Mouse (Mus musculus): ENCODE measurements at regions not wholly inside any gene's neighbourhood (a gene's known extent, or its start where the extent isn't known, plus 50 kb on each side); places are given as distances from the start of the nearest gene placed in this dataset.
A peak's percentile ranks its signal among the peaks of the same experiment; 100 is the strongest.

DNA sequence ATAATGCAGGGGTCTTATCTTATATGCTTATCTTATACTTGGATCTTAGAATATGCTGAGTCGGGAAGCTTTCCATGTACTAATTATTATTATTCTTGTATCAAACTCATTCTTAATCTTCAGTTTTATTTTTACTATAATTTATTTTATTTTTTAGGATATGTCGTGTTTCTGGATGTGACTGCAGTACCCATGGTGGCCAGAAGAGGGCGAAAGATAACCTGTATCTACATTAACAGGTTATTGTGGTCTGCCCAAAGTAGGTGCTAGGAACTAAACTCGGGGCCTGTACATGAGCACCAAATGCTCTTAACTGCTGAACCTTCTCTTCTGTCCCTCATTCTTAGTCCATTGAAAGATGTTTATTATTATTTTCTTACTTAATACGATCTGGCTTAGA is 72.0 kb upstream of the Samt3 start:
- peak in 1 of 2 experiments; percentile 7 for DNase-seq

DNA sequence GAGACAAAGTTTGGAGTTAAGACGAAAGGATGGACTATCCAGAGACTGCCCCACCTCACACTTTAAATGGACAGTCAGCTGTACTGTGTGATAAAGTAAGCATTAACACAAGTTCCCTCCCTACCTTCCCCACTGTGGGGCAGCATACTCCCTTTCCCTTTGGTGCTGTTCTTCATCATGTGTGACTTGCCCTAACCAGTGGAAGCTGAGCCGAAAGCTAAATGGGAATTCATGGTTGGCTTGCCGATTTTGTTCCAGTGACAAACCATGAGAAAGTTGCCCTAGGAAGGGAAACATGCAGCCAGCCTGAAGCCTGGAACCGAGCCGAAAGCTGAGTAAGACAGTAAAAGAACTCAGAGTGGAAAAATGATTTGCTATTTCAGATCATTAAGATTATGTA is 62.9 kb upstream of the Samt3 start:
- no peak for DNase-seq

Data from heart, adult 18-20 months (tissue).